Mouse (Mus musculus) CH12.LX (cell line): ENCODE data around the gene Ube2t. TPM values are rescaled to one million over a fixed set of nuclear protein-coding genes. Genes with fewer than 3 reads are reported as not detected.

Experiments
- DNase-seq: peaks from one replicate; pipeline ENCODE4 v3.0.0-alpha.2; 2013; ENCODE audit errors: extremely low read depth
- H3K27ac ChIP-seq: 2 replicates; pipeline ENCODE4 v1.5.1; 2012; ENCODE audit warnings: low read depth, mild to moderate bottlenecking, control low read depth, moderate library complexity; ENCODE audit not compliant: insufficient read depth
- H3K27me3 ChIP-seq: replicated peaks from 2 replicates; pipeline ENCODE3; 2012; ENCODE audit warnings: inconsistent platforms
- H3K36me3 ChIP-seq, 2 experiments: replicated peaks in 1 of 2; 2 replicates each; pipeline versions ENCODE3 to v1.6.1; 2012; ENCODE audit warnings: inconsistent platforms in 1 of 2, low read length in 1 of 2, mild to moderate bottlenecking in 1 of 2, mixed read lengths in 1 of 2, moderate library complexity in 1 of 2; ENCODE audit not compliant: control insufficient read depth in 1 of 2, insufficient read depth in 1 of 2
- H3K4me1 ChIP-seq, 2 experiments: 2 replicates each; pipeline ENCODE4 v1.6.1; 2012; ENCODE audit warnings: inconsistent platforms in 1 of 2, moderate library complexity in 1 of 2; ENCODE audit not compliant: insufficient read depth in 2 of 2, control insufficient read depth in 1 of 2
- H3K4me2 ChIP-seq: 2 replicates; pipeline ENCODE4 v1.6.1; 2012; ENCODE audit warnings: low read depth, mild to moderate bottlenecking, control low read depth; ENCODE audit not compliant: poor library complexity, insufficient read depth, severe bottlenecking
- H3K4me3 ChIP-seq, 3 experiments: fragments of 150-350 bp in 1 of 3; sonication (generic) in 1 of 3; replicated peaks in 1 of 3; 2 replicates each; pipeline versions ENCODE3 to v1.5.1; 2011 to 2012; ENCODE audit warnings: low read depth in 2 of 3, low read length in 2 of 3, mild to moderate bottlenecking in 2 of 3, moderate library complexity in 2 of 3, control low read depth in 1 of 3, improper control_type of control experiment in 1 of 3, inconsistent platforms in 1 of 3, mixed read lengths in 1 of 3; ENCODE audit not compliant: poor library complexity in 1 of 3
- H3K79me2 ChIP-seq: replicated peaks from 2 replicates; pipeline ENCODE4 v1.6.1; 2012; ENCODE audit warnings: mild to moderate bottlenecking, moderate library complexity; ENCODE audit not compliant: control insufficient read depth, poor library complexity, insufficient read depth, severe bottlenecking; ENCODE audit errors: extremely low read depth
- H3K9ac ChIP-seq: 2 replicates; pipeline ENCODE4 v1.6.1; 2012; ENCODE audit warnings: low read depth, mild to moderate bottlenecking, control low read depth, moderate library complexity; ENCODE audit not compliant: insufficient read depth
- H3K9me3 ChIP-seq: replicated peaks from 2 replicates; pipeline ENCODE3; 2012; ENCODE audit warnings: low read length, inconsistent platforms, mixed read lengths
- BHLHE40 ChIP-seq: IDR thresholded peaks from 2 replicates; pipeline ENCODE4 v1.6.1; 2011; ENCODE audit warnings: mild to moderate bottlenecking, low read depth, low read length, improper control_type of control experiment
- CHD1 ChIP-seq: IDR thresholded peaks from 2 replicates; pipeline ENCODE4 v1.6.1; 2012; ENCODE audit warnings: low read depth, low read length, improper control_type of control experiment, inconsistent platforms
- CTCF ChIP-seq, 2 experiments: IDR thresholded peaks in 1 of 2; conservative IDR thresholded peaks in 1 of 2; 2 replicates each; pipeline ENCODE4 v1.5.1; 2011 to 2012; ENCODE audit warnings: low read depth in 2 of 2, low read length in 2 of 2, improper control_type of control experiment in 1 of 2, inconsistent platforms in 1 of 2, mild to moderate bottlenecking in 1 of 2, moderate library complexity in 1 of 2
- E2F4 ChIP-seq: IDR thresholded peaks from 2 replicates; pipeline ENCODE4 v1.6.1; 2011; ENCODE audit warnings: low read depth, low read length, improper control_type of control experiment; ENCODE audit not compliant: insufficient replicate concordance
- EP300 ChIP-seq: IDR thresholded peaks from 2 replicates; pipeline ENCODE4 v1.6.1; 2011; ENCODE audit warnings: low read length, improper control_type of control experiment
- ETS1 ChIP-seq: conservative IDR thresholded peaks from 2 replicates; pipeline ENCODE4 v1.6.1; 2012; ENCODE audit warnings: low read depth, mild to moderate bottlenecking, inconsistent platforms, low read length, improper control_type of control experiment, moderate library complexity
- IRF4 ChIP-seq: IDR thresholded peaks from 2 replicates; pipeline ENCODE4 v1.6.1; 2014; ENCODE audit warnings: low read depth, mild to moderate bottlenecking, inconsistent platforms, low read length, improper control_type of control experiment
- JUN ChIP-seq: IDR thresholded peaks from 2 replicates; pipeline ENCODE4 v1.6.1; 2011; ENCODE audit warnings: low read depth, mild to moderate bottlenecking, low read length, improper control_type of control experiment, moderate library complexity; ENCODE audit not compliant: insufficient read depth
- JUND ChIP-seq: conservative IDR thresholded peaks from 2 replicates; pipeline ENCODE4 v1.6.1; 2011; ENCODE audit warnings: low read depth, low read length, improper control_type of control experiment
- KAT2A ChIP-seq: IDR thresholded peaks from 2 replicates; pipeline ENCODE4 v1.6.1; 2012; ENCODE audit warnings: low read length, improper control_type of control experiment, inconsistent platforms; ENCODE audit not compliant: insufficient replicate concordance
- MAFK ChIP-seq: IDR thresholded peaks from 2 replicates; pipeline ENCODE4 v1.6.1; 2011; ENCODE audit warnings: low read length, improper control_type of control experiment; ENCODE audit not compliant: insufficient replicate concordance
- MAX ChIP-seq: IDR thresholded peaks from 2 replicates; pipeline ENCODE4 v1.6.1; 2011; ENCODE audit warnings: low read length, improper control_type of control experiment
- MAZ ChIP-seq: IDR thresholded peaks from 2 replicates; pipeline ENCODE4 v1.6.1; 2012; ENCODE audit warnings: low read depth, mild to moderate bottlenecking, inconsistent platforms, low read length, improper control_type of control experiment, moderate library complexity
- MEF2A ChIP-seq: IDR thresholded peaks from 2 replicates; pipeline ENCODE4 v1.6.1; 2014; ENCODE audit warnings: low read depth, mild to moderate bottlenecking, inconsistent platforms, low read length, improper control_type of control experiment, borderline replicate concordance
- MYC ChIP-seq: IDR thresholded peaks from 2 replicates; pipeline ENCODE4 v1.6.1; 2011; ENCODE audit warnings: low read depth, mild to moderate bottlenecking, improper control_type of control experiment, low read length
- NELFE ChIP-seq: IDR thresholded peaks from 2 replicates; pipeline ENCODE4 v1.6.1; 2011; ENCODE audit warnings: low read depth, low read length, improper control_type of control experiment
- NRF1 ChIP-seq: IDR thresholded peaks from 2 replicates; pipeline ENCODE4 v1.6.1; 2014; ENCODE audit warnings: low read depth, mild to moderate bottlenecking, inconsistent platforms, low read length, improper control_type of control experiment, moderate library complexity
- PAX5 ChIP-seq: IDR thresholded peaks from 2 replicates; pipeline ENCODE4 v1.6.1; 2012; ENCODE audit warnings: low read length, inconsistent platforms, mixed read lengths
- POLR2AphosphoS2 ChIP-seq: IDR thresholded peaks from 2 replicates; pipeline ENCODE4 v1.6.1; 2011; ENCODE audit warnings: low read depth, low read length, improper control_type of control experiment
- RAD21 ChIP-seq: IDR thresholded peaks from 2 replicates; pipeline ENCODE4 v1.6.1; 2011; ENCODE audit warnings: low read depth, mild to moderate bottlenecking, low read length, improper control_type of control experiment, moderate library complexity
- SMC3 ChIP-seq: IDR thresholded peaks from 2 replicates; pipeline ENCODE4 v1.6.1; 2011; ENCODE audit warnings: low read depth, low read length, improper control_type of control experiment
- TBP ChIP-seq: conservative IDR thresholded peaks from 2 replicates; pipeline ENCODE4 v1.6.1; 2011; ENCODE audit warnings: low read depth, low read length, improper control_type of control experiment
- TCF12 ChIP-seq: IDR thresholded peaks from 2 replicates; pipeline ENCODE4 v1.6.1; 2014; ENCODE audit warnings: low read depth, mild to moderate bottlenecking, inconsistent platforms, low read length, improper control_type of control experiment
- UBTF ChIP-seq: IDR thresholded peaks from 2 replicates; pipeline ENCODE4 v1.6.1; 2012; ENCODE audit warnings: low read depth, mild to moderate bottlenecking, inconsistent platforms, low read length, improper control_type of control experiment, moderate library complexity
- USF2 ChIP-seq: conservative IDR thresholded peaks from 2 replicates; pipeline ENCODE4 v1.6.1; 2011; ENCODE audit warnings: low read depth, low read length, improper control_type of control experiment
- ZC3H11A ChIP-seq: IDR thresholded peaks from 2 replicates; pipeline ENCODE4 v1.6.1; 2012; ENCODE audit warnings: low read depth, mild to moderate bottlenecking, inconsistent platforms, low read length, improper control_type of control experiment
- ZMIZ1 ChIP-seq: IDR thresholded peaks from 2 replicates; pipeline ENCODE4 v1.6.1; 2012; ENCODE audit warnings: low read depth, mild to moderate bottlenecking, inconsistent platforms, low read length, improper control_type of control experiment
- ZNF384 ChIP-seq: IDR thresholded peaks from 2 replicates; pipeline ENCODE4 v1.6.1; 2012; ENCODE audit warnings: low read depth, low read length, improper control_type of control experiment, inconsistent platforms
- dilution Hi-C: fragments of 300-500 bp; cut with MboI; formaldehyde crosslinking; loops from 2 replicates; pipeline ENCODE4 v1.14.3; 2020; ENCODE audit warnings: low sequenced_read_pairs; ENCODE audit not compliant: extremely low pct_unique_long_range_greater_than_20kb, extremely low pct_ligation_motif_present
- in situ Hi-C: fragments of 300-500 bp; cut with MboI; formaldehyde crosslinking; loops from 3 replicates; pipeline ENCODE4 v1.14.3; 2019; ENCODE audit warnings: low sequenced_read_pairs, low pct_ligation_motif_present, low pct_unique_long_range_greater_than_20kb, mixed read lengths
- polyA plus RNA-seq: library from polyadenylated mRNA; unstranded; fragments of >175 nt; gene quantifications from 2 replicates; pipeline ENCODE4 v1.2.1, GENCODE M21; 2012; ENCODE audit warnings: low read depth; ENCODE audit not compliant: insufficient read length
- total RNA-seq, 2 experiments: library from RNA; depleted of rRNA; stranded (reverse); fragments of 300-350 nt in 1 of 2; fragments of >200 nt in 1 of 2; gene quantifications; 2 replicates each; pipeline ENCODE4 v1.2.3; 2012 to 2014

The Ube2t gene
- total and polyA plus RNA-seq, 3 experiments: 19.2 to 40.2 (median 28.8) TPM

DNA sequence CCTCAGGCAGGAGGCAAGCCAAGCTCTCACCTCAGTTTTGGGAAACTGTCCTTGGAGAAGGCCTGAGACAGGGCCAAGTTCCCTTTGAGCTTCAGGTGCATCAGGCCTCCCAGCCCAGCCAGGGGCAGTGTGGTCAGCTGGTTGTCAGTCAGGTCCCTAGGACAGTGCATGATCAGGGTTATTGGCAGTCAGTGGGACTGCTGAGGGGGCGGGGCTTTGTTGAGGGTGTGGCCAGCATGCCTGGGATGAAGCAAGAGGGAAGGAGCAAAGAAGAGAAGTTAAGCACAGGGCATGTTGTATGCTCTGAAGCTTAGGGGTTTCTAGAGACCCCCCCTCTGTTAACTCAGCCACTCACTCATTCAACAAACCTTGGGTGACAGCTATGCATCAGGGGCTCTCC lies 33.6 kb downstream of the Ube2t start:
- no peaks in the 10 kb centered on the region for H3K9me3 ChIP-seq
- dilution Hi-C loops: no loop called here
- TF ChIP-seq SMC3 (no peak), BHLHE40 (no peak), PAX5 (no peak), ETS1 (no peak), JUND (no peak), TCF12 (no peak), JUN (no peak), TBP (no peak), KAT2A (no peak), MAX (no peak), EP300 (no peak), ZNF384 (no peak), ZC3H11A (no peak), IRF4 (no peak), NELFE (no peak), E2F4 (no peak), MAFK (no peak), NRF1 (no peak), CTCF (conservative IDR thresholded peaks at IDR 0.05 in 1 of 2, IDR thresholded peaks at IDR 0.05 in 1 of 2; ENCODE audit: low read depth in 2 of 2, low read length in 2 of 2) (no peak)
- peaks cover 10% of the 10 kb centered on the region for H3K27me3 ChIP-seq
- H3K4me3 ChIP-seq: no peak overlapping the region
- H3K79me2 ChIP-seq: no peaks in the 10 kb centered on the region
- no peak overlapping the region for H3K4me2 ChIP-seq
- H3K36me3 ChIP-seq: no peaks in the 10 kb centered on the region
- peaks cover 2 to 29% of the 10 kb centered on the region in 2 experiments; a peak in 3 of 4 replicates for H3K4me1 ChIP-seq
- in situ Hi-C loops: no loop called here
- no peak overlapping the region for H3K9ac ChIP-seq
- no peak for DNase-seq
- no peak overlapping the region for H3K27ac ChIP-seq

GRCm38 (mm10) chr1:134996471-134996870 lies 34.1 kb downstream of the Ube2t start:
- Histone ChIP-seq H3K4me1 (peaks cover 2 to 26% of the 10 kb centered on the region in 2 experiments; a peak in 3 of 4 replicates), H3K9ac (no peak overlapping the region), H3K4me2 (no peak overlapping the region), H3K9me3 (no peaks in the 10 kb centered on the region), H3K79me2 (no peaks in the 10 kb centered on the region), H3K36me3 (no peaks in the 10 kb centered on the region), H3K27ac (no peak overlapping the region), H3K4me3 (no peak overlapping the region), H3K27me3 (peaks cover 10% of the 10 kb centered on the region)
- in situ Hi-C loops (no loop called here), dilution Hi-C loops (no loop called here)
- TF ChIP-seq UBTF (no peak), USF2 (no peak), MAZ (no peak), NRF1 (no peak), IRF4 (no peak), JUND (no peak), SMC3 (no peak), BHLHE40 (no peak), ETS1 (no peak), TBP (no peak), E2F4 (no peak), POLR2AphosphoS2 (no peak), MYC (no peak), MEF2A (no peak), NELFE (no peak), RAD21 (no peak), CHD1 (no peak), TCF12 (no peak), KAT2A (no peak), ZMIZ1 (no peak)
- DNase-seq: no peak
